Mouse (Mus musculus): ENCODE measurements at regions not wholly inside any gene's neighbourhood (a gene's known extent, or its start where the extent isn't known, plus 50 kb on each side); places are given as distances from the start of the nearest gene placed in this dataset.
A peak's percentile ranks its signal among the peaks of the same experiment; 100 is the strongest.

GRCm38 (mm10) chr12:59530521-59530920 is 311.0 kb upstream of the Fbxo33 start:
- Histone ChIP-seq H3K27ac (replicated peaks) (no peak overlapping the region), H3K27me3 (ENCODE audit: control insufficient read depth, insufficient read depth, low read length) (no peaks in the 10 kb centered on the region), H3K9me3 (ENCODE audit: control insufficient read depth, low read length) (no peaks in the 10 kb centered on the region), H3K4me1 (replicated peaks; ENCODE audit: control insufficient read depth, insufficient read depth) (no peaks in the 10 kb centered on the region), H3K4me2 (replicated peaks; ENCODE audit: low read depth) (no peak overlapping the region), H3K4me3 (ENCODE audit: low read depth, low read length) (no peak overlapping the region), H3K36me3 (ENCODE audit: control insufficient read depth, insufficient read depth, low read length) (no peaks in the 10 kb centered on the region), H3K9ac (ENCODE audit: low read length) (no peak overlapping the region)
- no peak for DNase-seq (ENCODE audit: low spot score)
- no peak for ATAC-seq (ENCODE audit: low FRiP score, low TSS enrichment)
- WGBS = 62% methylated on average over 4 of the region's 4 CpGs
- TF ChIP-seq EP300 (optimal IDR thresholded peaks at IDR 0.05) (no peak), CTCF (IDR thresholded peaks at IDR 0.05; ENCODE audit: low read depth) (no peak)

DNA sequence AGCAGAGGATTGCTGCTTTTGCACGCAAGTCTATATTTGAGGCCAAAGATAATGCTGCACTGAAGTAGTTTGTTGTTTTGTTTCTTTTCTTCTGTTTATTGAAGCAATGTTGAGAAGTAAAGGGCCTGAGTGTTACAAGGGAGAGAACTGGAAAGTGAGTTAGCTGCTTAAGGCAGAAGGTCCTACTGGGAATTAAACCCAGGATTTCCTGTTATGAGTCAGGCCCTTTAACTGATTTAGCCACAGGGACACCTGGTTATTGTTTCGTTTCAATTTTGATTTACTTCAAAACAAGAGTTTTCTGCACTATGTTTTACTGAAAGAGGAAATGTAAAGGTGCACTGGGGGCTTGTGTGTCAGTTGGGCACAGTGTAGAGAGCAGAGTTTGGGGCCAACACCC is 303.8 kb upstream of the Fbxo33 start:
- Histone ChIP-seq H3K4me3 (ENCODE audit: low read depth, low read length) (no peak overlapping the region), H3K9ac (ENCODE audit: low read length) (no peak overlapping the region), H3K36me3 (ENCODE audit: control insufficient read depth, insufficient read depth, low read length) (no peaks in the 10 kb centered on the region), H3K4me2 (replicated peaks; ENCODE audit: low read depth) (no peak overlapping the region), H3K27ac (replicated peaks) (no peak overlapping the region), H3K9me3 (ENCODE audit: control insufficient read depth, low read length) (no peaks in the 10 kb centered on the region), H3K27me3 (ENCODE audit: control insufficient read depth, insufficient read depth, low read length) (no peaks in the 10 kb centered on the region), H3K4me1 (replicated peaks; ENCODE audit: control insufficient read depth, insufficient read depth) (no peaks in the 10 kb centered on the region)
- DNase-seq (ENCODE audit: low spot score) (no peak), ATAC-seq (ENCODE audit: low FRiP score, low TSS enrichment) (no peak)
- TF ChIP-seq EP300 (optimal IDR thresholded peaks at IDR 0.05) (no peak), CTCF (IDR thresholded peaks at IDR 0.05; ENCODE audit: low read depth) (no peak)
- 86% methylated on average over 2 of the region's 2 CpGs for WGBS

DNA sequence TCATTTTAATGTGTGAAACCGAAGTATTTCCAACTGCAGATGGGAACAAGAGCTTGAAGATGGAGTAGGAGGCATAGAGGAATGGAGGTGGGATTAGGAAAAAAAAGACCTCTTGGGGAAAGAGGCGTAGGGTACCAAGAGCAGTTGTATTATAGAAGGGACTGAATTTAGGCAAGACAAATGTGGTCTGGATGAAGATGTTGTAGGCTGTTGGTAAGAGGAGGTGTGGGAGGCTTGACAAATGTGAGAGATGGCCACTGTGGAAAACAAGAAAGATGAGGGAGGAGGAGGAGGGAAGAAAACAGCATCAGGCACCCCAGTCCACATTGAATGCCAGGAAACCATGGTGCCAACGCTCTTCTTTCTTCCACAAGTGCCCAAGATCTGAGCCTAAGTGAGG is 302.4 kb upstream of the Fbxo33 start:
- 90% methylated on average over 3 of the region's 3 CpGs for WGBS

GRCm38 (mm10) chr12:59509857-59510256 is 290.3 kb upstream of the Fbxo33 start:
- no peak for ATAC-seq (ENCODE audit: low FRiP score, low TSS enrichment)
- WGBS = 82% methylated on average over 4 of the region's 4 CpGs
- Histone ChIP-seq H3K4me2 (replicated peaks; ENCODE audit: low read depth) (no peak overlapping the region), H3K9ac (ENCODE audit: low read length) (no peak overlapping the region), H3K4me1 (replicated peaks; ENCODE audit: control insufficient read depth, insufficient read depth) (no peaks in the 10 kb centered on the region), H3K27me3 (ENCODE audit: control insufficient read depth, insufficient read depth, low read length) (no peaks in the 10 kb centered on the region), H3K36me3 (ENCODE audit: control insufficient read depth, insufficient read depth, low read length) (no peaks in the 10 kb centered on the region), H3K27ac (replicated peaks) (no peak overlapping the region), H3K9me3 (ENCODE audit: control insufficient read depth, low read length) (no peaks in the 10 kb centered on the region), H3K4me3 (ENCODE audit: low read depth, low read length) (no peak overlapping the region)
- TF ChIP-seq CTCF (IDR thresholded peaks at IDR 0.05; ENCODE audit: low read depth) (peak; percentile 38), EP300 (optimal IDR thresholded peaks at IDR 0.05) (no peak)
- DNase-seq (ENCODE audit: low spot score) = no peak

More for the DNA sequence above, 302.4 kb upstream of the Fbxo33 start:
- Histone ChIP-seq H3K27ac (replicated peaks) (no peak overlapping the region), H3K4me2 (replicated peaks; ENCODE audit: low read depth) (no peak overlapping the region), H3K27me3 (ENCODE audit: control insufficient read depth, insufficient read depth, low read length) (no peaks in the 10 kb centered on the region), H3K36me3 (ENCODE audit: control insufficient read depth, insufficient read depth, low read length) (no peaks in the 10 kb centered on the region), H3K4me3 (ENCODE audit: low read depth, low read length) (no peak overlapping the region), H3K9ac (ENCODE audit: low read length) (no peak overlapping the region), H3K9me3 (ENCODE audit: control insufficient read depth, low read length) (no peaks in the 10 kb centered on the region), H3K4me1 (replicated peaks; ENCODE audit: control insufficient read depth, insufficient read depth) (no peaks in the 10 kb centered on the region)
- no peak for TF ChIP-seq EP300 (optimal IDR thresholded peaks at IDR 0.05)
- TF ChIP-seq CTCF (IDR thresholded peaks at IDR 0.05; ENCODE audit: low read depth) = no peak
- DNase-seq (ENCODE audit: low spot score) = no peak
- ATAC-seq (ENCODE audit: low FRiP score, low TSS enrichment) = no peak

DNA sequence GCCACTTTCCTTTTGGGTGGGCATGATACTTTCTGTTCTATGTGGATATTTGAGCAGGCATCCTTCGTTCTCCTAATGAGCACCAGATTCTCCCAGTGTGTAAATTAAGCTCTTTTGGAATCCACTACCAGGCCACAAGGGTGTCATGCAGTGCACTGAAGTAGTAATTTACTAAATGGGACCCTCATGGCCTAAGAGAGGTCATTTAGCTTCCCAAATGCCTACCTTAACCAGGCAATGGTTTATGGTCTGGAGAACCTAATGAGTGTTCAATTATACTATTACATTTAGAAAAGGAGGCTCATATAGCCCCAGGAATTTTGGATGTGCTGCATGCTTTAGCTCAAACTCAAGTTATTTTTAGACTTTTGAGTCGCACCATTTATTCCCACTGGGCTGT is 289.6 kb upstream of the Fbxo33 start:
- Histone ChIP-seq H3K4me1 (replicated peaks; ENCODE audit: control insufficient read depth, insufficient read depth) (no peaks in the 10 kb centered on the region), H3K27ac (replicated peaks) (no peak overlapping the region), H3K27me3 (ENCODE audit: control insufficient read depth, insufficient read depth, low read length) (no peaks in the 10 kb centered on the region), H3K4me3 (ENCODE audit: low read depth, low read length) (no peak overlapping the region), H3K4me2 (replicated peaks; ENCODE audit: low read depth) (no peak overlapping the region), H3K9ac (ENCODE audit: low read length) (no peak overlapping the region), H3K36me3 (ENCODE audit: control insufficient read depth, insufficient read depth, low read length) (no peaks in the 10 kb centered on the region), H3K9me3 (ENCODE audit: control insufficient read depth, low read length) (no peaks in the 10 kb centered on the region)
- ATAC-seq (ENCODE audit: low FRiP score, low TSS enrichment) (no peak), DNase-seq (ENCODE audit: low spot score) (no peak)
- 60% methylated on average over 2 of the region's 2 CpGs for WGBS
- TF ChIP-seq CTCF (IDR thresholded peaks at IDR 0.05; ENCODE audit: low read depth) (no peak), EP300 (optimal IDR thresholded peaks at IDR 0.05) (no peak)

GRCm38 (mm10) chr12:59507431-59507830 is 287.9 kb upstream of the Fbxo33 start:
- H3K4me2 ChIP-seq (replicated peaks; ENCODE audit: low read depth) = no peak overlapping the region
- ATAC-seq (ENCODE audit: low FRiP score, low TSS enrichment) (no peak), DNase-seq (ENCODE audit: low spot score) (no peak)
- 55% methylated on average over 1 of the region's 1 CpGs for WGBS
- H3K9ac ChIP-seq (ENCODE audit: low read length) = no peak overlapping the region
- TF ChIP-seq CTCF (IDR thresholded peaks at IDR 0.05; ENCODE audit: low read depth) (no peak), EP300 (optimal IDR thresholded peaks at IDR 0.05) (no peak)
- no peaks in the 10 kb centered on the region for H3K27me3 ChIP-seq (ENCODE audit: control insufficient read depth, insufficient read depth, low read length)
- no peaks in the 10 kb centered on the region for H3K36me3 ChIP-seq (ENCODE audit: control insufficient read depth, insufficient read depth, low read length)
- H3K4me1 ChIP-seq (replicated peaks; ENCODE audit: control insufficient read depth, insufficient read depth) = no peaks in the 10 kb centered on the region
- no peaks in the 10 kb centered on the region for H3K9me3 ChIP-seq (ENCODE audit: control insufficient read depth, low read length)
- H3K27ac ChIP-seq (replicated peaks) = no peak overlapping the region
- no peak overlapping the region for H3K4me3 ChIP-seq (ENCODE audit: low read depth, low read length)
